Mouse (Mus musculus): ENCODE results near the gene Wnt9a. TPM values are rescaled to one million over a fixed set of nuclear protein-coding genes. Genes with fewer than 3 reads are reported as not detected.
A peak's percentile ranks its signal among the peaks of the same experiment; 100 is the strongest.
"Not testable (repeated sequence)": the region's sequence is repeated elsewhere in the genome, so short reads cannot be mapped to it uniquely, and the experiment has no call there.

Wnt9a gene
- polyA plus RNA-seq, 1 experiment from 2014 or later: 10.7 TPM

DNA sequence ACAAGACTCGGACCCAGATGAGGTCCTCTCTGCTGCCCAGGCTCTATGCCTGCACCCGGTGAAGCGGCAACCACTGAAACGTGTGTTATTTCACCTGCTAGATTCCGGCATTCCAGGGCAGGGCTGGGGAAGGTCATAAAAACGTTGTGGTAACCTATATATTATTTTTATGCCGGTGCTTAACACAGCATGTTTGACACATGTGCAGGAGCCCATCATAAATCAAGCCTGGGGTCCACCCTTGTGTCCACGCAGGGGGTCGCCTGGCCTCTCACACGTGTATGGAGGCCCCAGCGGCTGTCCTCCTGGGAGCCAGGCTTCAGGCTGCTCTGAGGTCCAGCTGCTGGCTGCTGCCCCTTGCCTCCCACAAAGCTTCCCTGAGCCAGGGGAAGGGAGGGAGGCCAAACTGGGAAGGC is 50.2 kb downstream of the Wnt9a start:
- H3K9me3 ChIP-seq: no peaks in the 10 kb centered on the region
- no peaks in the 10 kb centered on the region for H3K27me3 ChIP-seq (ENCODE audit: insufficient read depth, poor library complexity, severe bottlenecking)
- H3K4me3 ChIP-seq: no peak overlapping the region
- H3K4me1 ChIP-seq (replicated peaks): no peaks in the 10 kb centered on the region
- H3K27ac ChIP-seq: no peak overlapping the region
- no peaks in the 10 kb centered on the region for H3K36me3 ChIP-seq
- WGBS: 68% methylated on average over 11 of the region's 11 CpGs
- no peak for DNase-seq (ENCODE audit: low spot score)

DNA sequence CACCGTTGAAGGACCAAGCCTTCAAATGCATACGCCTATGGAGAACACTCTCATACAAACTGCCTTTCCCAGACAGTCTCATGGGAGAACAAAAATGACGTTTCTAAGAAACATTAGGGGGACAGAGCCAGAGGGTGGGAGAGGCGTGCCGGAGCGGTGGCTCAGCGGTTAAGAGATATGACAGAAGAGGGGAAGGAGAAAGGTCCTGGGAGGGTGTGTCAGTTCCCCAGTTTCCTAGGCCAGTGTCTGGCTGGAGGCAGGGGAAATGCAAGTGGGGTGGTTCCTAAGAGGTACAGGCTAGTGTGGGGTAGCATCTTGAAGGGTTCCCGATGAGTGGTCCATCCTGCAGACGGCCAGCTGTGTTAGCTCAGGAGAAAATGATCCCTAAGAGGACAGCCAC is 54.6 kb downstream of the Wnt9a start:
- Histone ChIP-seq H3K4me3 (no peak overlapping the region), H3K27ac (no peak overlapping the region), H3K9me3 (no peaks in the 10 kb centered on the region), H3K27me3 (ENCODE audit: insufficient read depth, poor library complexity, severe bottlenecking) (no peaks in the 10 kb centered on the region; the same call in 1 of the 2 replicates), H3K36me3 (no peaks in the 10 kb centered on the region), H3K4me1 (replicated peaks) (peaks cover 5% of the 10 kb centered on the region; the same call in 1 of the 2 replicates)
- DNase-seq (ENCODE audit: low spot score): no peak
- WGBS: 88% methylated on average over 9 of the region's 9 CpGs

DNA sequence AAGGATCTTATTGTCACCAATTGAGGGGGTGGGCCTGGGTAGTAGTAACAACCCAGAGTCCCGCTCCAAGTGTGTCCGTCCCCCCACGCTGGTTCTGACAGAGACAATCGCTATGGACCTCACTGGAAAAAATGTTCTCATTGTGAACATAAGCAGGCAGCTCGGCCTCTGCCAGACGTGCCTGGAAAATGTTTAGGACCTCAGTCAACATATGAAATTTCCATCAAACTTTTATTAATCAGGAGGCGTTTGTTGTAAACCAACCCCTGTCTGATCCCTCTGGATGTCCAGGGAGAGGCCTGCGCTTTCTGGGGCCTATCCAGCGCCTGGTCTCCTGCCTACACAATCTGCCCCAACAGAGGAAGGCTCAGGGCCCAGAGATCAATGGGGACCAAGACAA is 57.3 kb downstream of the Wnt9a start:
- no peak overlapping the region for H3K4me3 ChIP-seq
- no peak for DNase-seq (ENCODE audit: low spot score)
- H3K9me3 ChIP-seq: no peaks in the 10 kb centered on the region
- peaks cover 5% of the 10 kb centered on the region; the same call in 1 of the 2 replicates for H3K4me1 ChIP-seq (replicated peaks)
- no peaks in the 10 kb centered on the region; the same call in 1 of the 2 replicates for H3K27me3 ChIP-seq (ENCODE audit: insufficient read depth, poor library complexity, severe bottlenecking)
- peak overlapping the region; percentile 62; the same call in 1 of the 2 replicates for H3K27ac ChIP-seq
- no peaks in the 10 kb centered on the region for H3K36me3 ChIP-seq
- 87% methylated on average over 9 of the region's 9 CpGs for WGBS

GRCm38 (mm10) chr11:59364417-59364816 is 57.7 kb downstream of the Wnt9a start:
- no peak for DNase-seq (ENCODE audit: low spot score)
- peak overlapping the region; percentile 62 for H3K27ac ChIP-seq
- WGBS: 81% methylated on average over 3 of the region's 3 CpGs

GRCm38 (mm10) chr11:59366031-59366430 is 59.3 kb downstream of the Wnt9a start:
- DNase-seq (ENCODE audit: low spot score): no peak
- H3K4me3 ChIP-seq: no peak overlapping the region

More at GRCm38 (mm10) chr11:59364417-59364816, 57.7 kb downstream of the Wnt9a start:
- H3K27me3 ChIP-seq (ENCODE audit: insufficient read depth, poor library complexity, severe bottlenecking): no peaks in the 10 kb centered on the region; the same call in 1 of the 2 replicates
- no peaks in the 10 kb centered on the region for H3K9me3 ChIP-seq
- peaks cover 5% of the 10 kb centered on the region; the same call in 1 of the 2 replicates for H3K4me1 ChIP-seq (replicated peaks)
- no peak overlapping the region for H3K4me3 ChIP-seq
- no peaks in the 10 kb centered on the region for H3K36me3 ChIP-seq

DNA sequence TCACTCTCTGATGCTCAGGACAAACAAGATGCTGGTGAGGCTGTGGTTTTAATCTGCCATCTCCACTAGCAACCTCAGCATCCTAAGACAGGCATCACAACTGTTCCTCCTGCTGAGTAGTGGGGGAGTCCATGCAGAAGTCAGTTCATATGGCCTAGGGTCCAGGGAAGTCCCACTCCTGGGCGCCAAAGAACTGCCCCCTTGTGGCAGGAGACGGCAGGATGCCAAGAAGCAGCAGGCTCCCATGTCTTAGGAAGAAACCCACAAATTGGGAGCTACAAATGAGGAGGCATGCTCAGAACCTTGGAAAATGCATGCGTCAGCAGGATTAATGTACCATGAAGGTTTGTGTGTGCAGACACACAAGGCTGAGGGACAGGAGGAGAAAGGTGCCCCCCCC is 59.9 kb downstream of the Wnt9a start:
- Histone ChIP-seq H3K4me3 (no peak overlapping the region), H3K9me3 (no peaks in the 10 kb centered on the region), H3K36me3 (no peaks in the 10 kb centered on the region), H3K27ac (no peak overlapping the region), H3K4me1 (replicated peaks) (peaks cover 7% of the 10 kb centered on the region; the same call in 1 of the 2 replicates), H3K27me3 (ENCODE audit: insufficient read depth, poor library complexity, severe bottlenecking) (no peaks in the 10 kb centered on the region; the same call in 1 of the 2 replicates)
- WGBS: 32% methylated on average over 3 of the region's 3 CpGs
- DNase-seq (ENCODE audit: low spot score): peak; percentile 42

More at GRCm38 (mm10) chr11:59366031-59366430, 59.3 kb downstream of the Wnt9a start:
- no peaks in the 10 kb centered on the region; the same call in 1 of the 2 replicates for H3K27me3 ChIP-seq (ENCODE audit: insufficient read depth, poor library complexity, severe bottlenecking)
- H3K27ac ChIP-seq: no peak overlapping the region
- 73% methylated on average over 3 of the region's 3 CpGs for WGBS
- H3K9me3 ChIP-seq: no peaks in the 10 kb centered on the region
- H3K36me3 ChIP-seq: no peaks in the 10 kb centered on the region
- peaks cover 5% of the 10 kb centered on the region; the same call in 1 of the 2 replicates for H3K4me1 ChIP-seq (replicated peaks)

DNA sequence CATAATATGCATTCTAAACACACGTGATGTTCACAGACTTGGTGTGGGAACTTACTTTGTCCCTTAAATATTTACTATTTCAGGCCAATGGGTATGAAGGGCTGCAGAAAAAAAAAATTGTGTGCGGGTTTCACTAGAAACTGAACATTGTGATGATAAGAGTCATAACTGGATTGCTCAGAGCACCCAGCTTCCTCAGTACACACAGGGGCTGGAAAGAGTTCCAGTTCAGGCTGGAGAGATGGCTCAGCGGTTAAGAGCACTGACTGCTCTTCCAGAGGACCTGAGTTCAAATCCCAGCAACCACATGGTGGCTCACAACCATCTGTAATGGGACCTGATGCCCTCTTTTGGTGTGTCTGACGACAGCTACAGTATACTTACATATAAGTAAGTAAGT is 61.2 kb downstream of the Wnt9a start:
- H3K27ac ChIP-seq; H3K4me3 ChIP-seq; H3K4me1 ChIP-seq (replicated peaks); H3K36me3 ChIP-seq; H3K27me3 ChIP-seq (ENCODE audit: insufficient read depth, poor library complexity, severe bottlenecking); DNase-seq (ENCODE audit: low spot score); H3K9me3 ChIP-seq: not testable (repeated sequence)
- 85% methylated on average over 4 of the region's 4 CpGs for WGBS

DNA sequence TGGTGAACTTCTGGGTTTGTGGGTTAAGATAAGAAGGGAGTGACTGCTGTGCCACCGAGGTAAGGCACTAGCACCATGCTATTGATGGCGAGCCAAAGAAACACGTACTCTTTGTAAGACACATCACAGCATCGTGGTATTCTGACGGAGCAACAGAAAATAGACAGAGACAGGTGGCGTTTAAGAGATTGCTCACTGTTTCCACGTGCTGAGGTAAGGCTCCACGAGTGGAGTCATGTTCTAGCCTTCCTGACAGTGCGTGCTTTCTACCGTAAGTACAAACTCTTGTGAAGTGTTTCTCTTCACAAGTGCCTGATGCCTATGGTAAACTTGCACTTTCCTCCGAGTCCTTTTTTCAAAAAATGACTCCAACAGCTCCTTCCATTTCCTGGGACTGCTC is 63.1 kb downstream of the Wnt9a start:
- H3K9me3 ChIP-seq: no peaks in the 10 kb centered on the region
- H3K27ac ChIP-seq: no peak overlapping the region
- 82% methylated on average over 11 of the region's 11 CpGs for WGBS
- H3K27me3 ChIP-seq (ENCODE audit: insufficient read depth, poor library complexity, severe bottlenecking): no peaks in the 10 kb centered on the region
- H3K4me3 ChIP-seq: no peak overlapping the region
- H3K4me1 ChIP-seq (replicated peaks): 0 out of 2 replicates have a peak, but pooled peaks cover 4% of the 10 kb centered on the region
- no peak for DNase-seq (ENCODE audit: low spot score)
- H3K36me3 ChIP-seq: no peaks in the 10 kb centered on the region

GRCm38 (mm10) chr11:59375475-59375874 is 68.7 kb downstream of the Wnt9a start, which contains the start of gene Prss38:
Prss38 (minus strand) TSS chr11:59375657.
- Histone ChIP-seq H3K36me3 (no peaks in the 10 kb centered on the region), H3K9me3 (no peaks in the 10 kb centered on the region), H3K27me3 (ENCODE audit: insufficient read depth, poor library complexity, severe bottlenecking) (no peaks in the 10 kb centered on the region), H3K4me3 (no peak within 1 kb of the TSS), H3K27ac (no peak within 1 kb of the TSS), H3K4me1 (replicated peaks) (0 out of 2 replicates have a peak, but pooled peaks cover 4% of the 10 kb centered on the region)
- DNase-seq (ENCODE audit: low spot score): no peak
- WGBS: 77% methylated on average over 16 of the region's 16 CpGs

DNA sequence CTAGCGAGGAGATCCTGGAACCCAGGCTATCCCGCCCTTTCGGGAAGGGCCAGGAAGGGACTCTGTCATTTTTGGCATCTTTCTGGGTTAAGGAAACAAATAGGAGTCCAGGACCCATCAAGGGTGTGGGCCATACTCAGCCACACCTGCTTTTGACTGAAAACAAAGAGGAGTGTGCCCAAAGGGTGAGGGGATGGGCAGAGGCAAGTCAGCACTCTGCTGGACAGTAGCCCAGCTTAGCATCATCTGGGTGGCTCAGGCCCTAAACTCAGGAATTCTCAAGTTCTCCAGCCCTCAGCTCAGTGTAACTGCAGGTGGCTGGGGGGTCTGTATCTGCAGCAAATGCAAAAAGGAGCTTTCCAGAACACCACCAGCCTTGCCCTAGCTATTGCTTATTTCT is 71.3 kb downstream of the Wnt9a start:
- DNase-seq (ENCODE audit: low spot score): no peak
- H3K27ac ChIP-seq: no peak overlapping the region
- H3K4me3 ChIP-seq: no peak overlapping the region
- no peaks in the 10 kb centered on the region for H3K4me1 ChIP-seq (replicated peaks)
- H3K27me3 ChIP-seq (ENCODE audit: insufficient read depth, poor library complexity, severe bottlenecking): no peaks in the 10 kb centered on the region
- WGBS: 90% methylated on average over 3 of the region's 3 CpGs
- no peaks in the 10 kb centered on the region for H3K36me3 ChIP-seq
- H3K9me3 ChIP-seq: no peaks in the 10 kb centered on the region

- Histone ChIP-seq H3K9me3 (no peaks in the 10 kb centered on the region), H3K27me3 (ENCODE audit: insufficient read depth, poor library complexity, severe bottlenecking) (no peaks in the 10 kb centered on the region), H3K36me3 (no peaks in the 10 kb centered on the region), H3K27ac (no peak overlapping the region), H3K4me3 (no peak overlapping the region), H3K4me1 (replicated peaks) (peaks cover 9% of the 10 kb centered on the region)
- no peak for DNase-seq (ENCODE audit: low spot score)
Observed at GRCm38 (mm10) chr11:59379547-59379946, 72.8 kb downstream of the Wnt9a start.
